Mouse (Mus musculus): ENCODE results near the gene Hivep2. TPM values are rescaled to one million over a fixed set of nuclear protein-coding genes. Genes with fewer than 3 reads are reported as not detected.

The Hivep2 gene
- polyA plus RNA-seq, 1 experiment from 2014 or later = 6.3 TPM

- Histone ChIP-seq H3K27me3 (no peaks in the 10 kb centered on the region), H3K27ac (no peak overlapping the region), H3K9me3 (no peaks in the 10 kb centered on the region), H3K4me3 (replicated peaks) (no peak overlapping the region), H3K9ac (replicated peaks) (no peak overlapping the region), H3K4me1 (replicated peaks) (no peaks in the 10 kb centered on the region), H3K4me2 (replicated peaks) (no peak overlapping the region), H3K36me3 (no peaks in the 10 kb centered on the region)
- 95% methylated on average over 2 of the region's 2 CpGs for WGBS
- no peak for ATAC-seq
These were observed 66.7 kb downstream of the Hivep2 start for GRCm38 (mm10) chr10:14032532-14032931.

GRCm38 (mm10) chr10:14034046-14034445, 68.2 kb downstream of the Hivep2 start:
- no peak for ATAC-seq
- no peak overlapping the region for H3K4me3 ChIP-seq (replicated peaks)
- no peak overlapping the region for H3K9ac ChIP-seq (replicated peaks)
- no peaks in the 10 kb centered on the region for H3K4me1 ChIP-seq (replicated peaks)
- H3K27me3 ChIP-seq = no peaks in the 10 kb centered on the region
- H3K9me3 ChIP-seq = no peaks in the 10 kb centered on the region
- H3K4me2 ChIP-seq (replicated peaks) = no peak overlapping the region
- H3K36me3 ChIP-seq = no peaks in the 10 kb centered on the region
- H3K27ac ChIP-seq = no peak overlapping the region
- WGBS = 93% methylated on average over 7 of the region's 7 CpGs

GRCm38 (mm10) chr10:14034790-14035189, 68.9 kb downstream of the Hivep2 start:
- H3K4me2 ChIP-seq (replicated peaks) = no peak overlapping the region
- no peak for ATAC-seq
- no peak overlapping the region for H3K4me3 ChIP-seq (replicated peaks)
- no peaks in the 10 kb centered on the region for H3K4me1 ChIP-seq (replicated peaks)
- no peak overlapping the region for H3K27ac ChIP-seq
- no peaks in the 10 kb centered on the region for H3K27me3 ChIP-seq
- no peaks in the 10 kb centered on the region for H3K36me3 ChIP-seq
- no peaks in the 10 kb centered on the region for H3K9me3 ChIP-seq
- 90% methylated on average over 7 of the region's 7 CpGs for WGBS
- H3K9ac ChIP-seq (replicated peaks) = no peak overlapping the region

GRCm38 (mm10) chr10:14035607-14036006, 69.7 kb downstream of the Hivep2 start:
- no peaks in the 10 kb centered on the region for H3K27me3 ChIP-seq
- no peak overlapping the region for H3K9ac ChIP-seq (replicated peaks)
- H3K4me1 ChIP-seq (replicated peaks) = no peaks in the 10 kb centered on the region
- H3K27ac ChIP-seq = no peak overlapping the region
- H3K4me2 ChIP-seq (replicated peaks) = no peak overlapping the region
- H3K36me3 ChIP-seq = no peaks in the 10 kb centered on the region
- 64% methylated on average over 5 of the region's 5 CpGs for WGBS
- no peak for ATAC-seq
- H3K9me3 ChIP-seq = no peaks in the 10 kb centered on the region
- H3K4me3 ChIP-seq (replicated peaks) = no peak overlapping the region

- H3K4me3 ChIP-seq (replicated peaks) = no peak overlapping the region
- no peaks in the 10 kb centered on the region for H3K36me3 ChIP-seq
- H3K9me3 ChIP-seq = no peaks in the 10 kb centered on the region
- ATAC-seq = no peak
- no peak overlapping the region for H3K4me2 ChIP-seq (replicated peaks)
- no peak overlapping the region for H3K27ac ChIP-seq
- no peaks in the 10 kb centered on the region for H3K4me1 ChIP-seq (replicated peaks)
- 93% methylated on average over 6 of the region's 6 CpGs for WGBS
- no peak overlapping the region for H3K9ac ChIP-seq (replicated peaks)
- H3K27me3 ChIP-seq = no peaks in the 10 kb centered on the region
These were observed 70.6 kb downstream of the Hivep2 start for GRCm38 (mm10) chr10:14036472-14036871.

- Histone ChIP-seq H3K9ac (replicated peaks) (no peak overlapping the region), H3K27me3 (no peaks in the 10 kb centered on the region), H3K4me3 (replicated peaks) (no peak overlapping the region), H3K4me2 (replicated peaks) (no peak overlapping the region), H3K36me3 (no peaks in the 10 kb centered on the region), H3K4me1 (replicated peaks) (no peaks in the 10 kb centered on the region), H3K27ac (no peak overlapping the region), H3K9me3 (no peaks in the 10 kb centered on the region)
- no peak for ATAC-seq
- 82% methylated on average over 7 of the region's 7 CpGs for WGBS
These were observed 72.2 kb downstream of the Hivep2 start for GRCm38 (mm10) chr10:14037977-14038489.

- Histone ChIP-seq H3K36me3 (no peaks in the 10 kb centered on the region), H3K4me1 (replicated peaks) (peaks cover 5% of the 10 kb centered on the region), H3K9me3 (no peaks in the 10 kb centered on the region), H3K4me2 (replicated peaks) (no peak overlapping the region), H3K27me3 (no peaks in the 10 kb centered on the region), H3K4me3 (replicated peaks) (no peak overlapping the region), H3K9ac (replicated peaks) (no peak overlapping the region), H3K27ac (no peak overlapping the region)
- no peak for ATAC-seq
- 87% methylated on average over 9 of the region's 9 CpGs for WGBS
These were observed 75.0 kb downstream of the Hivep2 start for GRCm38 (mm10) chr10:14040716-14041470.

- H3K4me3 ChIP-seq (replicated peaks) = no peak overlapping the region
- no peaks in the 10 kb centered on the region for H3K36me3 ChIP-seq
- no peak overlapping the region for H3K27ac ChIP-seq
- no peak for ATAC-seq
- no peaks in the 10 kb centered on the region for H3K27me3 ChIP-seq
- H3K4me1 ChIP-seq (replicated peaks) = peaks cover 11% of the 10 kb centered on the region
- no peaks in the 10 kb centered on the region for H3K9me3 ChIP-seq
- no peak overlapping the region for H3K4me2 ChIP-seq (replicated peaks)
- H3K9ac ChIP-seq (replicated peaks) = no peak overlapping the region
- WGBS = 76% methylated on average over 5 of the region's 5 CpGs
These were observed 75.7 kb downstream of the Hivep2 start for GRCm38 (mm10) chr10:14041606-14042005.

- Histone ChIP-seq H3K4me1 (replicated peaks) (peaks cover 20% of the 10 kb centered on the region), H3K27me3 (no peaks in the 10 kb centered on the region), H3K4me2 (replicated peaks) (no peak overlapping the region), H3K4me3 (replicated peaks) (no peak overlapping the region), H3K36me3 (no peaks in the 10 kb centered on the region), H3K9ac (replicated peaks) (no peak overlapping the region), H3K9me3 (no peaks in the 10 kb centered on the region), H3K27ac (no peak overlapping the region)
- no peak for ATAC-seq
- WGBS = 87% methylated on average over 12 of the region's 12 CpGs
These were observed 76.9 kb downstream of the Hivep2 start for GRCm38 (mm10) chr10:14042539-14043348.

GRCm38 (mm10) chr10:14043349-14043710, 77.5 kb downstream of the Hivep2 start:
- no peak overlapping the region for H3K4me3 ChIP-seq (replicated peaks)
- 98% methylated on average over 4 of the region's 4 CpGs for WGBS
- no peaks in the 10 kb centered on the region for H3K9me3 ChIP-seq
- no peak for ATAC-seq
- H3K4me2 ChIP-seq (replicated peaks) = no peak overlapping the region
- no peaks in the 10 kb centered on the region for H3K27me3 ChIP-seq
- no peaks in the 10 kb centered on the region for H3K36me3 ChIP-seq
- H3K9ac ChIP-seq (replicated peaks) = no peak overlapping the region
- peaks cover 26% of the 10 kb centered on the region for H3K4me1 ChIP-seq (replicated peaks)
- H3K27ac ChIP-seq = no peak overlapping the region

GRCm38 (mm10) chr10:14044046-14044782, 78.3 kb downstream of the Hivep2 start:
- 55% methylated on average over 14 of the region's 14 CpGs for WGBS
- H3K9ac ChIP-seq (replicated peaks) = no peak overlapping the region
- H3K27ac ChIP-seq = no peak overlapping the region
- no peak overlapping the region for H3K4me3 ChIP-seq (replicated peaks)
- no peak for ATAC-seq
- H3K4me2 ChIP-seq (replicated peaks) = no peak overlapping the region
- no peaks in the 10 kb centered on the region for H3K9me3 ChIP-seq
- H3K4me1 ChIP-seq (replicated peaks) = peaks cover 34% of the 10 kb centered on the region
- H3K27me3 ChIP-seq = no peaks in the 10 kb centered on the region
- H3K36me3 ChIP-seq = no peaks in the 10 kb centered on the region

Measured in midbrain, embryonic 13.5 days (tissue).